Mouse (Mus musculus) limb, embryonic 13.5 days (tissue): ENCODE results near the gene Fan1. TPM values are rescaled to one million over a fixed set of nuclear protein-coding genes. Genes with fewer than 3 reads are reported as not detected.

Experiments used
- ATAC-seq: fragments of 200-750 bp; cut with Nextera tagmentation; 2 replicates; pipeline ENCODE4 v1.8.0; 2017; ENCODE audit warnings: low read depth, moderate number of reproducible peaks, moderate TSS enrichment; ENCODE audit not compliant: low FRiP score
- H3K27ac ChIP-seq: fragments of 300-500 bp; sonication (generic); 2 replicates; pipeline ENCODE4 v1.5.1; 2015; ENCODE audit warnings: inconsistent platforms, mild to moderate bottlenecking, moderate library complexity
- H3K27me3 ChIP-seq: fragments of 300-500 bp; sonication (generic); 2 replicates; pipeline ENCODE4 v1.6.1; 2015; ENCODE audit warnings: mild to moderate bottlenecking, inconsistent platforms
- H3K36me3 ChIP-seq: fragments of 300-500 bp; sonication (generic); 2 replicates; pipeline ENCODE4 v1.6.1; 2015; ENCODE audit warnings: inconsistent platforms, mild to moderate bottlenecking, moderate library complexity
- H3K4me1 ChIP-seq: fragments of 300-500 bp; sonication (generic); 2 replicates; pipeline ENCODE4 v1.6.1; 2015; ENCODE audit warnings: inconsistent platforms
- H3K4me2 ChIP-seq: fragments of 300-500 bp; sonication (generic); replicated peaks from 2 replicates; pipeline ENCODE4 v1.6.1; 2015; ENCODE audit warnings: inconsistent platforms, mild to moderate bottlenecking, moderate library complexity
- H3K4me3 ChIP-seq: fragments of 300-500 bp; sonication (generic); 2 replicates; pipeline ENCODE4 v1.5.1; 2015; ENCODE audit warnings: moderate library complexity, mild to moderate bottlenecking, inconsistent platforms
- H3K9ac ChIP-seq: fragments of 300-500 bp; sonication (generic); 2 replicates; pipeline ENCODE4 v1.6.1; 2015; ENCODE audit warnings: mild to moderate bottlenecking, inconsistent platforms
- H3K9me3 ChIP-seq: fragments of 300-500 bp; sonication (generic); 2 replicates; pipeline ENCODE4 v1.6.1; 2016; ENCODE audit warnings: inconsistent platforms
- WGBS: fragments of 180-500 bp; shearing (Covaris S2); methylation state at CpG from one replicate; pipeline ENCODE4 v1.1.7; 2015; 5-methylcytosine and 5-hydroxymethylcytosine counted together
- polyA plus RNA-seq: library from polyadenylated mRNA; unstranded; fragments of >200 nt; fragmentation: Nextera tagmentation; extraction: Ambion mirVana; gene quantifications from 2 replicates; pipeline ENCODE4 v1.2.1, GENCODE M21; 2015

Fan1 gene
- 10.4 and 10.7 TPM in 2 replicates for polyA plus RNA-seq

DNA sequence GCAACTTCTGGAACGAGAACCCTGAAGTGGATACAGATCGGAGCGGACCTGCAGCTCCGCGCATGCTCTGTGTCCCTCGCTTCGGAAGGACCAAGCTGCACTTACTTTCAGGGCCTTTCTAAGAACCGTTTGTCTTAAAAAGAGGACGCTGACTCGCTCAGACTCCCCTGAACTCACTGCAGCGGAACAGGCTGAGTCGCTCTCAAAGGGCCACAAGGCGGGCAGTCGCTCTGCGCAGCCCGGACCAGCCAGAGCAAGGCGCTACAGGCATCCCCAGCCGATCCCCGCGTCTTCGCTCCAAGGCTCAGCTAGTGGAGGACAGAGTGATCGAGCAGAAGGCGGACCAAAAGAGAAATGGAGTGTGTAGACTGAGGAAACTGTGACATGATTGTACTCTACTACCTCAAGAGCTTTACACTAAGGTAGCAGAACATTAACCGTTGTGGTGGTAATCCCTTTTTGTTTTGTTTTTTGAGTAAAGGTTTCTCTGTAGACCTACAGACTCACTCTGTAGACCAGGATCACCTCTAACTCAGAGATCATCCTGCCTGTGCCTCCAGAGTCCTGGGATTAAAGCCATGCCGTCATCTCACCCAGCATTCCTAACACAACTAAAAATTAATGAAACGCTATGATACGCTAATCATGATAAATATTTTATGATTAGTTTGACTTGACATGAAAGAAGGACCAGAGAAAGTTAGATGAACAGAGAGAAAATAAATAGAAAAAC is at the start of gene Fan1:
Gene Fan1, minus strand, starts transcription at position 266 of the 733 bp plus-strand sequence.
- Histone ChIP-seq H3K4me1 (peaks cover 13% of the 10 kb centered on the region), H3K9ac (peak within 1 kb of the TSS; percentile 76), H3K4me2 (peak within 1 kb of the TSS; percentile 70), H3K9me3 (no peaks in the 10 kb centered on the region), H3K36me3 (peaks cover 46% of the 10 kb centered on the region), H3K27ac (peak within 1 kb of the TSS; percentile 96), H3K4me3 (peak within 1 kb of the TSS; percentile 66), H3K27me3 (no peaks in the 10 kb centered on the region)
- ATAC-seq: peak; percentile 96
- 5% methylated on average over 27 of the region's 27 CpGs for WGBS

DNA sequence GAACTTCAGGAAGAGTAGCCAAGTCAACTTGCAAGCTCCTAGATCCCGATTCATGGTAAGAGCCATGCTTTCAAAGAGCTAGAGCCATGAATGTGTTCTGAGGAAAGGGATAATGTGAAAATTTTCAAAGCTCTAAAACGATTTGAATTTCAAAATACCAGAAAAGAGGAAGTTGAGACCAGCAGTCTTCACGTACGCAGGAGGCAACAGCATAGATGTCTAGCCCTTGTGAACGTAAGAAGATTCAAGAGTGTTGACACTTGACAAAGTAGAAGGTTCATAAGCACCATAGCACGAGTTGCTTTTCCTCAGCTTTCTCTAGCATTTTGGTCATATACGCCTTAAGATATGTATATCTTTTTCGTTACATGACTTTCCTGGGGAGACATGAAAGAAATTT is 30.1 kb upstream of the Fan1 start:
- no peak for ATAC-seq
- WGBS: 91% methylated on average over 8 of the region's 8 CpGs
- Histone ChIP-seq H3K4me3 (no peak overlapping the region), H3K27me3 (no peaks in the 10 kb centered on the region), H3K4me1 (no peaks in the 10 kb centered on the region), H3K9me3 (no peaks in the 10 kb centered on the region), H3K36me3 (peaks cover 7% of the 10 kb centered on the region), H3K4me2 (no peak overlapping the region), H3K9ac (no peak overlapping the region), H3K27ac (no peak overlapping the region)

DNA sequence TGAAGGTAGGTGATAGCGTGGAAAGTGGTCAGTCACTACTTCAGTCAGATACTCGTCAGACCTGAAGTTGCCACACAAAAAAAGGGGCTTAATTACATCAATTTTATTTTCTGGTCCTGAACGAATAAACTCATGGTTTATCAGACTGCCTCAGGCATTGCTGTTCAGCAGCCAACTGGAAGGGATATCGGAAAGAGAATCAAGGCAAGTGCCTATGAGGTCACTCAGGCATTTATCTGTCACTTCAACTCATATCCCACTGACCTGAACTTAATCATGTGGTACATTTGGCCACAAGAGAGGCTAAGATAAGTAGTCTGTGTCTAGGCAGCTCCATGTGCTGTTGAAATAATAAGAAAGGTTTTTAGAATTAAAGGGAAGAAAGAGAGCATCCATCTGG is 28.6 kb upstream of the Fan1 start:
- Histone ChIP-seq H3K36me3 (peaks cover 7% of the 10 kb centered on the region), H3K4me2 (no peak overlapping the region), H3K27ac (no peak overlapping the region), H3K9ac (no peak overlapping the region), H3K27me3 (no peaks in the 10 kb centered on the region), H3K4me3 (no peak overlapping the region), H3K9me3 (no peaks in the 10 kb centered on the region), H3K4me1 (no peaks in the 10 kb centered on the region)
- ATAC-seq: no peak
- WGBS: 84% methylated on average over 4 of the region's 4 CpGs

DNA sequence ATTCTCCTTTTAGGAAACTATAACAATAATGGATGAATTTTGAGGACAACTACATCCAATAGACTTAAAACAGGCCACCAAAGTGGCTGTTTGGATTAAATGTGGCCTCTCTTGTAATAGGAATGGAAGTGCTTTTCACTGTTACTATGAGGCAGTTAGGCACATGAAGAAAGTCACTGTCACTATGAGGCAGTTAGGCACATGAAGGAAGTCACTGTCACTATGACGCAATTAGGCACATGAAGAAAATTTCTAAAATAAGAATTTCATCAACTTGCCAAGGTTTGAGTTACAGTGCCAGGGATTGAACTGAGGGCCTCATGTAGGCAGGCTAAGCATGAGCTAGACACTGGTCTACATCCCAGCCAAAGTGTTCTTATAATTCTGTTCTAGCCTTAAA is 26.8 kb upstream of the Fan1 start:
- no peaks in the 10 kb centered on the region for H3K4me1 ChIP-seq
- no peak overlapping the region for H3K9ac ChIP-seq
- no peak overlapping the region for H3K27ac ChIP-seq
- WGBS: 94% methylated on average over 1 of the region's 1 CpGs
- peaks cover 7% of the 10 kb centered on the region for H3K36me3 ChIP-seq
- ATAC-seq: no peak
- no peak overlapping the region for H3K4me2 ChIP-seq
- H3K4me3 ChIP-seq: no peak overlapping the region
- H3K9me3 ChIP-seq: no peaks in the 10 kb centered on the region
- H3K27me3 ChIP-seq: no peaks in the 10 kb centered on the region

DNA sequence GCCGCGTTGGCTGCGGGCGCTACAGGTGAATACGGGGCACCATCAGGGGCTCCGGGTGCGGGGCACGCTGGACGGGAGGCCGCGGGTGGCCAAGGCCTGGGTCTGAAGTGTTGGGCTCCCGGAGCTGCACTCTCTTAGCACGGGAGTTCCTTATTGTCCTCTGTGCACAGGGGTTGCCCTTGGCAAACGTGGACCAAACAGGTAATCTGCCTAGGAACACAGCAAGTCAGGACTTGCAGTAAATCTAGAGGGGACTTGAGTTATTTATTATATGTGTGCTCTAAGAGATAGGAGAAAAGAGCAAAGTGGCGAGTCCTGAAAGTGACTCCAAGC is 18.9 kb upstream of the Fan1 start:
- ATAC-seq: no peak
- peaks cover 20% of the 10 kb centered on the region for H3K4me1 ChIP-seq
- H3K9ac ChIP-seq: peak overlapping the region; percentile 83
- H3K4me3 ChIP-seq: peak overlapping the region; percentile 67
- H3K27me3 ChIP-seq: no peaks in the 10 kb centered on the region
- peak overlapping the region; percentile 80; the same call in 1 of the 2 replicates for H3K27ac ChIP-seq
- WGBS: 1% methylated on average over 15 of the region's 15 CpGs
- peak overlapping the region; percentile 98 for H3K4me2 ChIP-seq
- H3K9me3 ChIP-seq: no peaks in the 10 kb centered on the region
- peaks cover 16% of the 10 kb centered on the region for H3K36me3 ChIP-seq

DNA sequence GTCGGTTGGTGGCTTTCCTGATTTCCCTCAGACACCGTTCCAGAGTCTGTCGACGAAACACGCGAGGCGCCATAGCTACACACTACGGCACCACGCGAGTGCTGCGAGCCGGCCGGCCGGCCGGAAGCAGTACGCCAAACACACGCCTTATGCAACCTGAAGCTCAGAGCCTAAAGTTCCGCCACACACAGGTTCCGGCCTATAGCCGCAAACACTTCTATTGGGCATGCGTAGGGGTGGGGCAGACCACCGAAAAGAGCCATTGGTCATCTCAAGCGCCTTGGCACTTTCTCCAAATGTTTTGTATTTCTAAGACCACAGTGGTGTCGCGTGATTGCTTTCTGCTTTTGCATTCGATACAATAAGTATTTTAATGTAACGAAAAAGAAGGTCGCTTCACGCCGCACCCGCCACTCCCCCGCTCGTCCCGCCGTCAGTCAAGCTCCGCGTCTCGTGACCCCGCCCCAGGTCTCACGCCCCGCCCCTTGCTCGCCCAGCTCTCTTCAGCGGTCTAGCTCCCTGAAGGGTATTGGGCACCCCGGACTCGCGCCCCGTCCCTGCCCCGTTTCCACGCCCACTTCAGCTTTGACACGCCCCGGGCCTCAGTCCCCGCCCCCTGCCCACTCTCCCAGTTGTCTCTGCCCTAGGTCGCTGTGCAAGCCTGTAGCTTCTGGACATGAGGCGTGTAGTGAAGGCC is 18.4 kb upstream of the Fan1 start, which contains the start of the genes Mphosph10 and Mcee:
Gene Mphosph10, minus strand, starts transcription at position 147 of the 697 bp plus-strand sequence.
Gene Mcee, plus strand, starts transcription at position 486 of the 697 bp plus-strand sequence.
- 1% methylated on average over 54 of the region's 54 CpGs for WGBS
- H3K9ac ChIP-seq: peak within 1 kb of the TSS; percentile 83
- no peaks in the 10 kb centered on the region for H3K27me3 ChIP-seq
- no peaks in the 10 kb centered on the region for H3K9me3 ChIP-seq
- H3K27ac ChIP-seq: peak within 1 kb of the TSS; percentile 80; the same call in 1 of the 2 replicates
- peak within 1 kb of the TSS; percentile 98 for H3K4me2 ChIP-seq
- peaks cover 21% of the 10 kb centered on the region for H3K36me3 ChIP-seq
- H3K4me1 ChIP-seq: peaks cover 20% of the 10 kb centered on the region
- H3K4me3 ChIP-seq: peak within 1 kb of the TSS; percentile 67
- ATAC-seq: peak; percentile 99

DNA sequence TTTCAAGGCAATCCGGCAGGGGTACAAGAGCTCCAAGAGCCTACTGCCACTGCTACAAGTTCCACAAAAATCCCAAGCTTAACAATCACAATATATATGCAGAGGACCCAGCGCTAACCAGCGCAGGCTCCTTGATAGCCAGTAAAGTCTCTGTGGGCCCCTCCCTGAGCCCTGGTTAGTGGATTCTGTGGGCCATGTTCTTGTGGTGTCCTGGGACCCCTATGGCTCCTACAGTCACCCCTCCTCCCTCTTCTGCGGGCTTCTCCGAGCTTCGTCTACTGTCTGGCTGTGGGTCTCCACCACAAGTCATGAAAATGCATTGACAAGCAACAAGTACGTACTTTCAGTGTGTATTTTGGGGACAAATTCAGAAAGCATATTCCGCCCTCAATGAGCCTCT is 17.6 kb upstream of the Fan1 start:
- peak overlapping the region; percentile 67 for H3K4me3 ChIP-seq
- no peak overlapping the region for H3K27ac ChIP-seq
- H3K36me3 ChIP-seq: peaks cover 29% of the 10 kb centered on the region
- no peaks in the 10 kb centered on the region for H3K9me3 ChIP-seq
- WGBS: 3% methylated on average over 8 of the region's 8 CpGs
- H3K9ac ChIP-seq: peak overlapping the region; percentile 81
- ATAC-seq: no peak
- H3K27me3 ChIP-seq: no peaks in the 10 kb centered on the region
- peak overlapping the region; percentile 98 for H3K4me2 ChIP-seq
- peaks cover 20% of the 10 kb centered on the region for H3K4me1 ChIP-seq

DNA sequence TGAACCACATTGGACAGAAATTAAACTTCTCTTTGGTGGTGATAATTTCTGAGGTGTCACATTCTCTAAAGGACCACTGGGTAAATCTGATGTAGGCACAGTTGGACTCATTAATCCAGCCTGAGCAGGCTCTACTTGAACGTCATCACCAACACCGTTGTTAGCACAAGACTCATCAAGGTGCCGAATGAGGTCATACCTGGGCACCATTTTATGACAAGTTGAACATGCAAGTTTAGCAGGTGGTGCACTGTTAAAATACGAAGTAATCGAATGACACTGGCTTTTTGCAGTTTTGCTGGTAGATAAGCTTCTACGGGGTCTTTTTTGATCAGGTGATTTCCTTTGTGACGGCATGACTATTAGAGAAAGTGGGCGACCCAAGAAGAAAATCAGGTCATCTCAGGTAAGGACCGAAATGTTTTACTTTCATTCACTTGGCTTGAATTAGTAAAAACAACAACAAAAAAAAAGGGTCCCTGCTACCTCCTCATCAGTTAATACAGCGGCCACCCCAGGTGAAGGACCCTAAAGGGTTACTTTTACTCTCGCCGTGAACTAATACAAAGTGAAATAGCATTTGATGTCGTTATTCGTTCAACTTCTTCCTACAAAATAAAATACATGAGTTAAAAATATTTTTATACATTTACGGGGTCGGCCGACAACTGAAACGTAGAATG is 607 bp downstream of the Fan1 start:
- 10% methylated on average over 18 of the region's 18 CpGs for WGBS
- peak; percentile 30; the same call in 1 of the 2 replicates for ATAC-seq
- Histone ChIP-seq H3K27me3 (no peaks in the 10 kb centered on the region), H3K36me3 (peaks cover 46% of the 10 kb centered on the region), H3K9ac (peak overlapping the region; percentile 76), H3K4me3 (peak overlapping the region; percentile 66), H3K27ac (peak overlapping the region; percentile 96), H3K4me2 (peak overlapping the region; percentile 70), H3K9me3 (no peaks in the 10 kb centered on the region), H3K4me1 (peaks cover 13% of the 10 kb centered on the region)

DNA sequence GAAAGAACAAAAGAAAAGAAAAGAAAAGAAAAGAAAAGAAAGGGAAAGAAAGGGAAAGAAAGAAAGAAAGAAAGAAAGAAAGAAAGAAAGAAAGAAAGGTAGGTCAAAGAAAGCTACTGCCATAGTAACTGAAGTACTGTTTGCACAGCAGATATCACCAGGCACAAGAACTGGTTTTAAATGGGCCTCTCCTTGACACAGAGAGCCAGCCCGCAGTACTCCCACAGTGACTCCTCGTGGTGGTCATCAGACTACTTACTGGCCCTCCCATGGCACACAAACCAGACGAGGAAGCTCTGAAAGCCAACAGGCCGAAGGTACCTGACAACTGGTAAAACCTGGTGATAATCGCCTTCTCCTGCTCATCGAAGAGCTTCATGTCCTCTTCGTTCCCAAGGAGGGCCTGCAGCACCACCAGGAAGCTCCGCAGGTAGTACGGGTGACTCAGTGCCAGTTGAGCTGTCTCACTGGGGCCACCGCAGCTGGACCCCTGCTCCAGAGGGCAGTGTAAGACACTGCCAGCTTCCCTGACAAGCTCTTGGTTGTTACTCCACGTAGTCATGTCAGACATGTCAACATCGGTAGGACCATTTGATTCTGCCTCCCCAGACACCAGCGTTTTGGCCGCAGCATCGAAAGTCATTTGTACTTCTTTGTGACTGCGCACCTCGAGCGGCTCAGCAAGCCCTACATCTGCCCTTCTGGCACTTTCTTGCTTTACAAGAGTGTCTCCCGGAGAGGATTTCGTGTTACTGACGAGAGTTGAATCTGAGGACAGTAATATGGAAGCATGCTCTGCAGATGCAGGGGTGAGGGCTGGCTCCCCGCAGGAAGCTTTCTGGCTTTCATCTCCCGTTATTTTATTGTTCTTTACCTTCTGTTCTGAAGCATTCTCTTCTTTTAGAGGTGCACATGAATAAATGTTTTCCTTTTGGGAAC is 1.7 kb downstream of the Fan1 start:
- 89% methylated on average over 23 of the region's 23 CpGs for WGBS
- Histone ChIP-seq H3K4me3 (0 out of 2 replicates have a peak overlapping the region, but pooled peaks have one; percentile 66), H3K4me1 (peaks cover 13% of the 10 kb centered on the region), H3K9ac (no peak overlapping the region), H3K9me3 (no peaks in the 10 kb centered on the region), H3K27ac (no peak overlapping the region), H3K36me3 (peaks cover 39% of the 10 kb centered on the region), H3K4me2 (peak overlapping the region; percentile 70), H3K27me3 (no peaks in the 10 kb centered on the region)
- ATAC-seq: no peak

DNA sequence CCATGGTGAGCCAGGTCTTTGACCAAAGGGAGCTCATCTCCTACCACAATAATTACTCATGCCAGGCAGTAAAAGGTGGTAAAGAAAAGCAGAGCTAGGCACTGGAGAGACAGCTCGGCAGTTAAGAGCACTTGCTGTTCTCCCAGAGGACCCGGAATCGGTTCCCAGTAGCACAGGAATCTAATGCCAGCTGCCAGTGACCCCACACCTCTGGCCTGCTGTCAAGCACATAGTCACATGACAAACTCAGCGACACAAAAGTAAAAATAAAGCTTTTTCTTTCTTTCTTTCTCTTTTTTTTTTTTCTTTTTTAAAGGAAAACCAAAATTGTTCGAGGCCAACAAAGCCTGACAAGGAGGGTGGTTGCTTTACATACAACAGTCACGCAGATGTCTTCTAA is 4.1 kb downstream of the Fan1 start:
- 87% methylated on average over 6 of the region's 6 CpGs for WGBS
- H3K36me3 ChIP-seq: peaks cover 47% of the 10 kb centered on the region
- H3K9ac ChIP-seq: no peak overlapping the region

DNA sequence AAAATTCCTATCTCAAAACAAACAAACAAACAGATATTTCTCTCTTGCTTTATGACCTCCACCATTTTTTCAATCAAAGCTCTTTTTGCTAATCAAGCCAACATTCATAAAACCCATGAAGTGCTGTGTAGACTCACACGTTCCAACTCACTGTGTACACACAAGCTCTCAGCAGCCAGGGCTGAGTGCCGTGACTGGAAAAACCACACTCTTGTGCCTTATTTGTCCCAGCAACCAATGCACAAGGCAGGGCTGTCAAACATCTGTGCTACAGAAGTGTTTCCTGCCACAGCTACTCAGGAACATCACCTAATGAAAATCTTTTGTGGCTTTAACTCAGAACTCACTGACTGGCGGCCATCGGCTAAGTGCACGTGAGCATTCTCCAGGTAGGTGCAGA is 8.0 kb downstream of the Fan1 start:
- Histone ChIP-seq H3K4me3 (no peak overlapping the region), H3K4me1 (no peaks in the 10 kb centered on the region), H3K9ac (no peak overlapping the region), H3K27ac (no peak overlapping the region), H3K9me3 (no peaks in the 10 kb centered on the region), H3K36me3 (peaks cover 83% of the 10 kb centered on the region), H3K27me3 (no peaks in the 10 kb centered on the region), H3K4me2 (no peak overlapping the region)
- WGBS: 87% methylated on average over 5 of the region's 5 CpGs
- ATAC-seq: no peak

More for the DNA sequence above, 4.1 kb downstream of the Fan1 start:
- Histone ChIP-seq H3K9me3 (no peaks in the 10 kb centered on the region), H3K27ac (no peak overlapping the region), H3K4me1 (peaks cover 13% of the 10 kb centered on the region), H3K4me2 (no peak overlapping the region), H3K27me3 (no peaks in the 10 kb centered on the region), H3K4me3 (no peak overlapping the region)
- ATAC-seq: no peak
